Mouse (Mus musculus): ENCODE measurements at regions not wholly inside any gene's neighbourhood (a gene's known extent, or its start where the extent isn't known, plus 50 kb on each side); places are given as distances from the start of the nearest gene placed in this dataset.

- no peak for TF ChIP-seq POLR2A (IDR thresholded peaks at IDR 0.05; ENCODE audit: insufficient read depth, low read depth, low read length)
- TF ChIP-seq CTCF (IDR thresholded peaks at IDR 0.05; ENCODE audit: insufficient read depth, low read depth, low read length): no peak
Observed at GRCm38 (mm10) chr7:70817347-70817913, 450.9 kb upstream of the Nr2f2 start.
